ENCODE assay signal across 8 mouse cellular contexts in the genomic region with DNA sequence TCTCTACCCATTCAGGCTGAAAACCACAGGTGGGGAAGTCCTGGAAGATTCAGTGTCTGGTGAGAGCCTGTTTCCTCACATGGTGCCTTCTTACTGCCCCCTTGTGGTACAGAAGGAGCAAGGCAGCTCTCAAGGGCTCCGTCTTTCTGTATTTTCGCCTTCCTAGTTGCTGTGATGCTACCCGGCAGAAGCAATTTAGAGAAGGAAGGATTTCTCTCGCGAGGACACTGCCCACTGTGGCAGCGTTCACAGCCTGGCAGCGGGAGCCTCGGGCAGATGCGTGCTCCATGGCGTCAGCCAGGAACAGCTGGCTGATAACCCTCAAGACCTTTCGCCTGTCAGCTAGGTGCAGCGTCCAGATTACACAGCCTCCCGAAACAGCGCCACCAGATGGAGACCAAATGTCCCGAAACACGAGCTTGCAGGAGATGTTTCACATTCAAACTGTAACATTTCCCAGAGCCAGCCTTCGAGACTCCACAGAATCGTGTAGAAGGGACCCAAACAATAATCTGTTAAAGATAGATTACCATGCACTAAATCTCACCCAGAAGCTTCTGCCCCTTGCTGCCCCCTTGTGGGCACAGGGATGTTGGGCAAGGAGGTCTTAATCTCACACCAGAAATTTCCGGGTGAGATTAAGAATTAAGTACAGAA. TPM values are rescaled to one million over a fixed set of nuclear protein-coding genes. Genes with fewer than 3 reads are reported as not detected.
DNase-seq lines count a peak whose midpoint lies in the region; ATAC-seq lines count a peak whose summit lies in the region.

No protein-coding gene starts in this region.

- no peaks in the 10 kb centered on the region for H3K36me3 ChIP-seq in hindbrain, embryonic 16.5 days (ENCODE audit: control insufficient read depth, insufficient read depth, low read length)

- DNase-seq in WW6 (ENCODE audit: low read depth, low spot score), result peak; percentile 67
- peak; percentile 78 to 87 for DNase-seq in cerebellum, postnatal 25 days
- DNase-seq in frontal cortex, postnatal 36 days (ENCODE audit: low spot score in 2 of 2), result peak; percentile 67 to 69
- DNase-seq in left cerebral cortex, adult 11 months (ENCODE audit: low spot score), result peak; percentile 49
- DNase-seq in lung, postnatal 4 days, result peak; percentile 70 to 81
- DNase-seq in retina, postnatal 7 days (ENCODE audit: low read depth, low spot score), result peak; percentile 73
- peak; percentile 40 for DNase-seq in urinary bladder, adult 2 months (ENCODE audit: low spot score)

- WGBS in hindbrain, embryonic 16.5 days, result 6% methylated on average over 19 of the region's 19 CpGs

- H3K27ac ChIP-seq in hindbrain, embryonic 16.5 days (ENCODE audit: low read depth, low read length), result peak overlapping the region; percentile 82

- no peaks in the 10 kb centered on the region for H3K9me3 ChIP-seq in hindbrain, embryonic 16.5 days (ENCODE audit: control insufficient read depth, low read length)

- peak overlapping the region; percentile 58 for H3K9ac ChIP-seq in hindbrain, embryonic 16.5 days (ENCODE audit: low read depth, low read length)

- peak overlapping the region; percentile 50 for H3K4me3 ChIP-seq in hindbrain, embryonic 16.5 days (ENCODE audit: low read length)

- no peaks in the 10 kb centered on the region for H3K27me3 ChIP-seq in hindbrain, embryonic 16.5 days (replicated peaks; ENCODE audit: control insufficient read depth, insufficient read depth, low read length)

- peak; percentile 75 for ATAC-seq in hindbrain, embryonic 16.5 days

- H3K4me1 ChIP-seq in hindbrain, embryonic 16.5 days (ENCODE audit: control insufficient read depth, insufficient read depth, low read depth, low read length), result no peaks in the 10 kb centered on the region; the same call in 1 of the 2 replicates

- H3K4me2 ChIP-seq in hindbrain, embryonic 16.5 days (ENCODE audit: low read length), result peak overlapping the region; percentile 78

RNA-seq across cellular contexts. Expression of gene Rpap3, which starts 41.7 kb away (rescaled TPM):
- polyA plus RNA-seq in hindbrain, embryonic 16.5 days (2015; fragmentation: Nextera tagmentation; extraction: Ambion mirVana), result 32.8 and 33.8 TPM in 2 replicates
- polyA plus RNA-seq in urinary bladder, adult 2 months (2012; rRNA removed), result 23.5 and 26.0 TPM in 2 replicates

Comparison
In these comparisons a context has a peak if more than half of its experiments do, and no peak if none do; other contexts are left out.
1. Peak in every context shown above with its lines: DNase-seq, ATAC-seq, H3K4me3 ChIP-seq and H3K27ac ChIP-seq.